Mouse (Mus musculus): ENCODE data around the gene Mfng. TPM values are rescaled to one million over a fixed set of nuclear protein-coding genes. Genes with fewer than 3 reads are reported as not detected.

Gene Mfng
- total RNA-seq, 2 experiments from 2014 or later = 8.2 to 31.2 TPM

GRCm38 (mm10) chr15:78789721-78790323, 16.5 kb upstream of the Mfng start:
- no peak for ATAC-seq (replicated peaks; ENCODE audit: poor library complexity, severe bottlenecking)

- ATAC-seq (replicated peaks; ENCODE audit: poor library complexity, severe bottlenecking) = no peak
Observed at GRCm38 (mm10) chr15:78788042-78788441, 14.8 kb upstream of the Mfng start.

DNA sequence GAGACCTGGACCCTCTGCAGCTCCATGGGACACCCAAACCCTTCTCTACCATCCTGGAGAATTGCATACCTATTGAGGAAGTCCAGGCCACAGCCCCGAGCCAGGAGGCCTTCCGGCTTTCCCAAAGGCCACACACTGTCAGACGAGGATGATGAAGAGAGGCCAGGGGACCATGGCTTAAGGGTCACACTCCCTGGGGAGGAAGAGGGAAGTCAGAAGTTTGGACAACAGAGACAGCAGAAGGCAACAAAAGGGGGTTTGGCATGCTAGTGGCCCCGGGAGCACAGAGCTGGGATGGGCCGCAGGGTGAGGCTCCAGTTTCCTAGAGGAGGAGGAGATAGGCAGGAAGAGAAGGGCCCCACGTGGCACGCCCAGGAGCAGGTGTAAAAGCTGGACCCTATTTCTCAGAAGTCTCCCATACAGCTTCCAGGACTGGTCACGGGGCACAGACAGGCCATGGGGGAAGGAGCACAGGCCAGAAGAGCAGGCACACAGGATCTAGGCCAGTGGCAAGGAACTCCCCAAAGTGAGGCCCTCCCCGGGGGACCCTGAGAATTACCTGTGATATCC, 14.1 kb upstream of the Mfng start:
- no peak for ATAC-seq (replicated peaks; ENCODE audit: poor library complexity, severe bottlenecking)

GRCm38 (mm10) chr15:78786411-78786818, 13.1 kb upstream of the Mfng start:
- no peak for ATAC-seq (replicated peaks; ENCODE audit: poor library complexity, severe bottlenecking)

- 0 out of 2 replicates have a peak, but pooled peaks have one; percentile 33 for ATAC-seq (replicated peaks; ENCODE audit: poor library complexity, severe bottlenecking)
Observed at GRCm38 (mm10) chr15:78785961-78786360, 12.7 kb upstream of the Mfng start.

- no peak for ATAC-seq (replicated peaks; ENCODE audit: poor library complexity, severe bottlenecking)
Observed at GRCm38 (mm10) chr15:78785258-78785657, 12.0 kb upstream of the Mfng start.

- ATAC-seq (replicated peaks; ENCODE audit: poor library complexity, severe bottlenecking) = no peak
Observed at GRCm38 (mm10) chr15:78784520-78784919, 11.2 kb upstream of the Mfng start.

DNA sequence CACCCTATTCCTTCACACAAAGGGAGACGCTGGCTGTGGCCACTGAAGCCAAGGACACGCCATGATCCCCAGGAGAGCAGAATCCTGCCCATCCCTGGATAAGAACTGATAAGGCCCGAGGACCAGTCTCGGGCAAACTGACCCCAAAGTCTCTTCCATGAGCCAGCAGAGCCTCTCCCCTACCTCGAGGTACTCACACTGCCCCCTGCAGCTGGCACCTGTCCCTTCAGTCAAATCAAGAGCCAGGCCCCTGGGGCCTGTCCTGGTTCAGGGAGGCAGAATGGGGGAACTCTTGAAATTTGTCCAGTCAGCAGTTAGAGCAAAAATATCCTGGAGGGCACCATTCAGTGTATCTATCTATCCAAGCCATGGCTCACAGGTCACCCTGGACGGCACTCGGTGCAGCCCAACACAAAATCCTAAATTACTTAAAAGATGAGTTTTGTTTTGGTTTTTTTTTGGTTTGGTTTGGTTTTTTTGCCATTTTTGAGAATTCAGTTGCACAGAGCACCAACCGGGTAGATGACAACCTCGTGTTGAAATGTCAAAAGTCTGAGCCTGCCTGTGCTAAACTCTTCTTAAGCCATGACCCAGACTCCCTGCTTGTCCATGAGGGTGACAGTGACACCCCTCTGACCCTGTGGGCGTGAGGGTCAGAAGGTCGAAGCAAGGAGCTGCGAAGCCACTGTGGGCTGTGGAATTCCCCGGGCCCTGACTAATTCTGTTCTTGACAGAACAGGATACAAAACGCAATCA, 9.3 kb upstream of the Mfng start:
- no peak for ATAC-seq (replicated peaks; ENCODE audit: poor library complexity, severe bottlenecking)

GRCm38 (mm10) chr15:78780908-78781307, 7.6 kb upstream of the Mfng start:
- ATAC-seq (replicated peaks; ENCODE audit: poor library complexity, severe bottlenecking) = no peak

- ATAC-seq (replicated peaks; ENCODE audit: poor library complexity, severe bottlenecking) = no peak
Observed at GRCm38 (mm10) chr15:78780359-78780758, 7.1 kb upstream of the Mfng start.

DNA sequence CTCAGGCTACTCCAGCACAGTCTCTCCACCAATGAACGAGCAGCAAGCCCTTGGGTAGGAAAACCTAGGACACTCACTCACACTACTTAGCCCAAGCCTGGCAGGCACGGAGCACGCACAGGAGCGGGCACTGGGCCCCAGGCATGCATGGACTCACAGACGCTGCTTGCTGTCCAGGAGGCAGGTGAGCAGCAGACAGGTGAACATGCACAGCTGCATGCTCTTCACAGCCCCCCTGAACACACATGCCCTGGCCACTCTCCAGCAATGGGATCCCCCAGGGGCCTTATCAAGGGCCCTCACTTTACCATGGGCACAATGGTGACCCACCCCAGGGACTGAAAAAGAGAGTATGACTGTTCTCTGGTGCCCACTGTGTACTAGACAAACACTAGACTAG, 6.4 kb upstream of the Mfng start:
- no peak for ATAC-seq (replicated peaks; ENCODE audit: poor library complexity, severe bottlenecking)

DNA sequence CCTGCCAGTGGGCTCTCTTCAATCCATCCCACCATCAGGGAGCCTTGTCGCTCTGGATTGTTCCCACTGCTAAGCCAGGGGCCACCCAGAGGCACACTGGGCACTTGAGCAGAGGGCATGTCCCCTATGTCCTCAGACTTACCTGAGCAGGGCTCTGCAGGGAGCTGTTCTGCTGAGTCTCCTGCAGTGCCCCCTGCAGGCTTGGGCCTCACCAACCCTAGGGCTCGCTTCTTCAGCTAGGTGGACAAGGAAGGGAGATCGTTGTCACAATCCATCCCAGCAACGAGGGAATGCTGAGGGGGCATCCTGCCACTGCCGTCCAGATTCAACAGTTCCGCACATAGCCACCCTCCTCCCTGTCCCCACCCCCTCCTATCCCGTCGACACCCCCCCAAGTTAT, 6.0 kb upstream of the Mfng start:
- no peak for ATAC-seq (replicated peaks; ENCODE audit: poor library complexity, severe bottlenecking)

DNA sequence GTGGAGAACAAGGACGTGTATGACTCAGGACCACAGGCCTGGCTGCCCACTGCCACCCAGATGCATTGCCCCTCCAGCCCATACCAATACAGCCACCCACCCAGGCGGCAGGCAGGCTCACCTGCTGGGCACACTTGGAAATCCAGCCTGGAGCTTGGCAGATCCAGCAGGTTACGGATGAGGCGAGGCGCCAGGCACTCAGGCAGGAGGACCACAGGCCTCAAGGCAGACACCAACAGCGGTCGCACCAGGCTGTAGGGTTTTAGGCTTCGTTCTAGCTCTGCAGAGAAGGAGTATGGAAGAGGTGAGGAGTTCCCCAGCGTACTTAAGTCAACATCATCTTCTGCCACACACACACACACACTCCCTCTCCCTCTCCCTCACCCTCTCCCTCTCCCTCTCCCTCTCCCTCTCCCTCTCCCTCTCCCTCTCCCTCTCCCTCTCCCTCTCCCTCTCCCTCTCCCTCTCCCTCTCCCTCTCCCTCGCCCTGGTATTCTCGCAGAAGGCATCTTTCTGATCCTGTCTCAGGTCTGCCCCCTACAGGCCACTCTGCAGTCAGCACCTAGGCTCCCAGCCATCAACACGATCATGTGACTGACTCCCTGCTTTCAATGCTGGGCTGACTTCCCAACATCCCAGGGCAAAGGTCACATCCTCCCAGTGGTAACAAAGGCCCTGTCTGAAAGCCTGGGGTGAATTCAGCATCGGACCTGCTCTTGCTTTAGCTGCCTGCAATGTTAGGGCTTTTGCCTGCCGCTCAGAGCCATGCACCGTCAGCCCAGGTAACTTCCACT, 5.0 kb upstream of the Mfng start:
- peak; percentile 71 for ATAC-seq (replicated peaks; ENCODE audit: poor library complexity, severe bottlenecking)

- no peak for ATAC-seq (replicated peaks; ENCODE audit: poor library complexity, severe bottlenecking)
Observed at GRCm38 (mm10) chr15:78772856-78773255, 419 bp downstream of the Mfng start.

- ATAC-seq (replicated peaks; ENCODE audit: poor library complexity, severe bottlenecking) = peak; percentile 33
Observed at GRCm38 (mm10) chr15:78772368-78772763, 909 bp downstream of the Mfng start.

GRCm38 (mm10) chr15:78771531-78772367, 1.5 kb downstream of the Mfng start:
- ATAC-seq (replicated peaks; ENCODE audit: poor library complexity, severe bottlenecking) = peak; percentile 33; the same call in 1 of the 2 replicates

GRCm38 (mm10) chr15:78770983-78771355, 2.3 kb downstream of the Mfng start:
- no peak for ATAC-seq (replicated peaks; ENCODE audit: poor library complexity, severe bottlenecking)

- no peak for ATAC-seq (replicated peaks; ENCODE audit: poor library complexity, severe bottlenecking)
Observed at GRCm38 (mm10) chr15:78770234-78770982, 2.9 kb downstream of the Mfng start.

DNA sequence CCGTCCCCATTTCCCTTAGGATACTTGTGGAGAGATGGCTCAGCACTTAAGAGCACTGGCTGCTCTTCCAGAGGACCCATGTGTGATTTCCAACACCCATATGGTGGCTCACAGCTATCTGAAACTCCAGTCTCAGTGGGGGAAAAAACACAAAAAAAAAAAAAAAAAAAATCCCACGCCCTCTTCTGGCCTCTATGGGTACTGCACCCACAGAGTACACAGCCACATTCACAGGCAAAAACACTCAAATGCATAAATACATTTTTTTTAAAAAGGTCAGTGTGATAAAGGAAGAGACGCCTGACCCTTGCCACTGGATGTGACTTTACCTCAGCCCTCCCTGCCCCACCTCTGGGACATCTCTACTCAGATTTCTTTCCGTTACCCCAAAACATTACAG, 4.2 kb downstream of the Mfng start:
- ATAC-seq (replicated peaks; ENCODE audit: poor library complexity, severe bottlenecking) = no peak
